Mouse (Mus musculus): ENCODE results near the gene Ptrh2. TPM values are rescaled to one million over a fixed set of nuclear protein-coding genes. Genes with fewer than 3 reads are reported as not detected.

Ptrh2 gene
- 28.5 and 30.4 TPM in 2 replicates for polyA plus RNA-seq (2014; fragmentation: Nextera tagmentation; extraction: Ambion mirVana)

- Histone ChIP-seq H3K27ac (peak within 1 kb of the TSS; percentile 87), H3K27me3 (ENCODE audit: control insufficient read depth, insufficient read depth, low read length) (no peaks in the 10 kb centered on the region), H3K4me2 (replicated peaks) (peak within 1 kb of the TSS; percentile 67), H3K9me3 (ENCODE audit: control insufficient read depth, low read length) (no peaks in the 10 kb centered on the region), H3K4me3 (replicated peaks; ENCODE audit: low read length) (peak within 1 kb of the TSS; percentile 73), H3K9ac (peak within 1 kb of the TSS; percentile 80), H3K36me3 (replicated peaks; ENCODE audit: control insufficient read depth, insufficient read depth) (peaks cover 10% of the 10 kb centered on the region; the same call in 1 of the 2 replicates), H3K4me1 (replicated peaks; ENCODE audit: control insufficient read depth, insufficient read depth, low read length) (peaks cover 21% of the 10 kb centered on the region)
- DNase-seq (ENCODE audit: low spot score) (peak; percentile 97), ATAC-seq (ENCODE audit: low FRiP score) (peak; percentile 97)
- under 1% methylated on average over 56 of the region's 56 CpGs for WGBS
Observed at GRCm38 (mm10) chr11:86683395-86684125, at the start of gene Ptrh2, which contains the start of gene Vmp1. Gene Ptrh2, plus strand, starts transcription at chr11:86683985. Gene Vmp1, minus strand, starts transcription at chr11:86683836.

DNA sequence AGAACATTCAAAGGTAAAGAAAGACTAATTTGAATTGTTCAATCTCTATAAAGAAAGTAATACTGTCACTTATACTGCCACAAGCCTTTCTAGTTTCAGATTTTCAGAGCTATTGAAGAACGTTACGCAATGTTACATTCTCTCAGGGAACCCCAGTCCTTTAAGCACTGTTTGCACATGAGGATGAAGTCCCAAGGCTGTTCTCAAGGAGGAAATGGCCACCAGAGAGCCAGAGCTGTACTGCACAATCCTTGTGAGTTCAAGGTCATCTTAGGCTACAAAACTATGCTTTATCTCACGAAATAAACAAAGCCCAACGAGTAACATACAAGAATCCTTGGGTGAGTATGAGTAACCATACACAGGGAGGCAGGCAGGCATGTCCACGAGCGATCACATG is 49.4 kb upstream of the Ptrh2 start:
- Histone ChIP-seq H3K27me3 (ENCODE audit: control insufficient read depth, insufficient read depth, low read length) (no peaks in the 10 kb centered on the region), H3K4me2 (replicated peaks) (no peak overlapping the region), H3K36me3 (replicated peaks; ENCODE audit: control insufficient read depth, insufficient read depth) (peaks cover 22% of the 10 kb centered on the region), H3K9me3 (ENCODE audit: control insufficient read depth, low read length) (no peaks in the 10 kb centered on the region), H3K4me1 (replicated peaks; ENCODE audit: control insufficient read depth, insufficient read depth, low read length) (no peaks in the 10 kb centered on the region), H3K27ac (no peak overlapping the region), H3K4me3 (replicated peaks; ENCODE audit: low read length) (no peak overlapping the region), H3K9ac (no peak overlapping the region)
- no peak for DNase-seq (ENCODE audit: low spot score)
- WGBS, result 95% methylated on average over 6 of the region's 6 CpGs
- ATAC-seq (ENCODE audit: low FRiP score), result no peak

DNA sequence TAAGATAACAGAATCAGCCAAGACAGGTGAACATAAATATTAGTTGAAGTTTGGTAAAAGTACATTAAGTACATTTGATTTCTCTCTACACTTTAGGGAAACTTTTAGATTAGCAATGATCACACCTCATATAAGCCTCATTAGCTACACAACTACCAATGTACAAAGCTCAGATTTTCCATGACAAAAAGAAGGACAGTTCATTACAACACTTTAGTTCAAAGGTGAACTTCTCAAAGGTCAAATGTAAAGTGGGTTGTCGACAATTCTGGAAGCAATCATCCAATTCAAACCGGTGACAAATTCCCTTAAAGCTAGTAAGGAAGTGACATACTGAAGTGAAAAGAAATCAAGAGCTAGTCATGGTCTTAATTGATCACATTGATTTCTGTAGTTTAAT is 46.1 kb upstream of the Ptrh2 start:
- Histone ChIP-seq H3K4me3 (replicated peaks; ENCODE audit: low read length) (no peak overlapping the region), H3K4me1 (replicated peaks; ENCODE audit: control insufficient read depth, insufficient read depth, low read length) (no peaks in the 10 kb centered on the region), H3K4me2 (replicated peaks) (no peak overlapping the region), H3K9ac (no peak overlapping the region), H3K9me3 (ENCODE audit: control insufficient read depth, low read length) (no peaks in the 10 kb centered on the region), H3K27ac (no peak overlapping the region), H3K36me3 (replicated peaks; ENCODE audit: control insufficient read depth, insufficient read depth) (peaks cover 23% of the 10 kb centered on the region; the same call in 1 of the 2 replicates), H3K27me3 (ENCODE audit: control insufficient read depth, insufficient read depth, low read length) (no peaks in the 10 kb centered on the region)
- no peak for DNase-seq (ENCODE audit: low spot score)
- no peak for ATAC-seq (ENCODE audit: low FRiP score)
- WGBS, result 74% methylated on average over 2 of the region's 2 CpGs

GRCm38 (mm10) chr11:86641714-86642113 is 42.1 kb upstream of the Ptrh2 start:
- DNase-seq (ENCODE audit: low spot score), result no peak
- no peak for ATAC-seq (ENCODE audit: low FRiP score)
- H3K4me2 ChIP-seq (replicated peaks), result no peak overlapping the region

DNA sequence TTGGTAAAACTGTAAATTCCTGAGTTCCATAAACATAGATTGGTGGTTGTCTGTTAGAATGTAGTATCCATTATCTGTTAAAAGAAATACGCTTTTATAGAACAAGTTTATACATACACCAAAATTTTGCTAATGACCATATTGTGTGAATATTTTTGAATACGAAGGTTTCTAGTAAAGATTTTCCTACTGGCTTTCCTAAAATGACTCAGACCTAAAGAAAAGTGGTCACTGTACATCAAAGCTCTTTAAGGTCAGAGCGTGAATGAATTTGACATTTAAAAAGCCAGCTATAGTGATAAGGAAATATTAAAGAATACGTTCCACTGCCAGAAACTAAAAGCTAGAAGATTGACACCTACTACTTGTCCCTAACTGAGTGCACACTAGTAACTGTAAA is 39.2 kb upstream of the Ptrh2 start:
- Histone ChIP-seq H3K4me1 (replicated peaks; ENCODE audit: control insufficient read depth, insufficient read depth, low read length) (no peaks in the 10 kb centered on the region), H3K4me2 (replicated peaks) (no peak overlapping the region), H3K9me3 (ENCODE audit: control insufficient read depth, low read length) (no peaks in the 10 kb centered on the region), H3K27ac (no peak overlapping the region), H3K9ac (no peak overlapping the region), H3K27me3 (ENCODE audit: control insufficient read depth, insufficient read depth, low read length) (no peaks in the 10 kb centered on the region), H3K4me3 (replicated peaks; ENCODE audit: low read length) (no peak overlapping the region), H3K36me3 (replicated peaks; ENCODE audit: control insufficient read depth, insufficient read depth) (peaks cover 18% of the 10 kb centered on the region; the same call in 1 of the 2 replicates)
- 97% methylated on average over 4 of the region's 4 CpGs for WGBS
- DNase-seq (ENCODE audit: low spot score) (no peak), ATAC-seq (ENCODE audit: low FRiP score) (no peak)

More at GRCm38 (mm10) chr11:86641714-86642113, 42.1 kb upstream of the Ptrh2 start:
- no peaks in the 10 kb centered on the region for H3K4me1 ChIP-seq (replicated peaks; ENCODE audit: control insufficient read depth, insufficient read depth, low read length)
- no peaks in the 10 kb centered on the region for H3K9me3 ChIP-seq (ENCODE audit: control insufficient read depth, low read length)
- WGBS, result 88% methylated on average over 4 of the region's 4 CpGs
- H3K9ac ChIP-seq, result no peak overlapping the region
- H3K4me3 ChIP-seq (replicated peaks; ENCODE audit: low read length), result no peak overlapping the region
- peaks cover 18% of the 10 kb centered on the region; the same call in 1 of the 2 replicates for H3K36me3 ChIP-seq (replicated peaks; ENCODE audit: control insufficient read depth, insufficient read depth)
- no peak overlapping the region for H3K27ac ChIP-seq
- no peaks in the 10 kb centered on the region for H3K27me3 ChIP-seq (ENCODE audit: control insufficient read depth, insufficient read depth, low read length)

DNA sequence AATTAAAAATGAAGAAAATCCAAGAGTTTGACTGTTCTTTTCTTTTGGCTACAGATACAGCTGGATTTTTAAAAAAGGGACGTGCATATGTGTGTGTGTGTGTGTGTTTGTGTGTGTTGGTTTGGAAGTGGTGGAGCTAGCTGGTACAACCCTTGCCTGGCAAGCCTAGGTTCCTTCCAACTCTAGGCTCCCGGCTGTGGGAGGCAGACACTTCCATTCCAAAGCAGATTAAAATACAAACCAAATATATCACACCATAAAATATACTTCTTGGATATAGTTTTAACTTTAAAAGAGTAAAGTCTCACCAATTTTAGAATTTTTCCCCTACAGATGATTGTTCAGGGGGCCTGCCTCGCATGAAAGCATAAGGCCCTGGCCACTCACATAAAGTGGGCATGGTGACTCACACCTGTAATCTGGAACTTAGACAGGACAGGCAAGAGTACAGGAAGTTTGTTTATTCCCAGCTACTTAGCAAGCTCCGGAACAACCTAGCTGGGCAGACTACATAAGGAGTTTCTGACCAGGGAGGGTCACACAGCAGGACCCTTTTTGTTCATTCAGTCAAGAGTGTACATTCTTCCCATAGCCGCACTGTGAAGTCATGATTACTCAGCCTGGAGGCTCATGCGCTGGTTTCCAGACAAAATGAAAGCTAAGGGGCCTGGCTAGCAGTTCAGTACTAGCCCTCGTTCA is 37.5 kb upstream of the Ptrh2 start:
- 61% methylated on average over 7 of the region's 7 CpGs for WGBS
- Histone ChIP-seq H3K27ac (no peak overlapping the region), H3K9me3 (ENCODE audit: control insufficient read depth, low read length) (no peaks in the 10 kb centered on the region), H3K9ac (peak overlapping the region; percentile 11; the same call in 1 of the 2 replicates), H3K4me2 (replicated peaks) (no peak overlapping the region), H3K4me1 (replicated peaks; ENCODE audit: control insufficient read depth, insufficient read depth, low read length) (no peaks in the 10 kb centered on the region), H3K36me3 (replicated peaks; ENCODE audit: control insufficient read depth, insufficient read depth) (peaks cover 18% of the 10 kb centered on the region; the same call in 1 of the 2 replicates), H3K4me3 (replicated peaks; ENCODE audit: low read length) (no peak overlapping the region), H3K27me3 (ENCODE audit: control insufficient read depth, insufficient read depth, low read length) (no peaks in the 10 kb centered on the region)
- ATAC-seq (ENCODE audit: low FRiP score) (no peak), DNase-seq (ENCODE audit: low spot score) (no peak)

- Histone ChIP-seq H3K9me3 (ENCODE audit: control insufficient read depth, low read length) (no peaks in the 10 kb centered on the region), H3K9ac (peak overlapping the region; percentile 11; the same call in 1 of the 2 replicates), H3K36me3 (replicated peaks; ENCODE audit: control insufficient read depth, insufficient read depth) (peaks cover 15% of the 10 kb centered on the region; the same call in 1 of the 2 replicates), H3K4me2 (replicated peaks) (no peak overlapping the region), H3K4me1 (replicated peaks; ENCODE audit: control insufficient read depth, insufficient read depth, low read length) (no peaks in the 10 kb centered on the region), H3K4me3 (replicated peaks; ENCODE audit: low read length) (no peak overlapping the region), H3K27ac (no peak overlapping the region), H3K27me3 (ENCODE audit: control insufficient read depth, insufficient read depth, low read length) (no peaks in the 10 kb centered on the region)
- ATAC-seq (ENCODE audit: low FRiP score) (no peak), DNase-seq (ENCODE audit: low spot score) (no peak)
- WGBS, result 86% methylated on average over 3 of the region's 3 CpGs
Observed at GRCm38 (mm10) chr11:86646885-86647459, 36.8 kb upstream of the Ptrh2 start.

DNA sequence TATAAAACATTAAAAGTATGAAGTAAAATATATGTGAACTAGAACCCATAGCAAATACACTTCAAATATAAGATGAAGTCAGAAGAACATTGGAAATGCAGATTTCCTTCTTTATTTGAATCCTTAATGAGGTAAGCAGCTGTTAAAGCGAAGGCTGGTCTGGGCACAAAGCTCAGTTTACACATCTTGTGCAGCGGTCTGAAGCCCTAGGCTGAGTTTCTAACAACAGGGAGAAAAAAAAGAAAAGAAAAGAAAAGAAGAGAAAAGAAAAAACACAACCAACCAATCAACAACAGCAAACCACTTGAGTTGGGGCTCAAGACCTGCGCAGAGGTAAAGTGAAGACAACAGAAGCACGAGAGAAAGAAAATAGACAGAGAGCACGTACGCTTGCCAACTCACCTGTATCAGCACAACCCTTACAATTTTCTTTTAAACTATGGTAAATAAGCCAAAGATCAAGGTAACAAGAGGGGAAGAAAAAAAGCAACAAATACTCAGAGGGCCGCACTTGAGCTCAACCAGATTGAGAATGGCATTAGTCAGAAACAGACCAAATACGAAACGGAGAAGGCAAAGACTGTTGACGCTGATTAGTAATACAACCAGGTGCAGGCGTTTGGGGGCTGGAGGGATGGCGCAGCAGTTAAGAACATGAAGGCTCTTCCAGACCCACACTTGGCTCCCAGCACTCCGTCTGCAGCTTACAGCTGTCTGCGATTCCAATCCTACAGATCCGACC is 35.9 kb upstream of the Ptrh2 start:
- Histone ChIP-seq H3K4me3 (replicated peaks; ENCODE audit: low read length) (no peak overlapping the region), H3K9me3 (ENCODE audit: control insufficient read depth, low read length) (no peaks in the 10 kb centered on the region), H3K4me1 (replicated peaks; ENCODE audit: control insufficient read depth, insufficient read depth, low read length) (no peaks in the 10 kb centered on the region), H3K9ac (no peak overlapping the region), H3K4me2 (replicated peaks) (no peak overlapping the region), H3K36me3 (replicated peaks; ENCODE audit: control insufficient read depth, insufficient read depth) (peaks cover 8% of the 10 kb centered on the region; the same call in 1 of the 2 replicates), H3K27ac (no peak overlapping the region), H3K27me3 (ENCODE audit: control insufficient read depth, insufficient read depth, low read length) (no peaks in the 10 kb centered on the region)
- ATAC-seq (ENCODE audit: low FRiP score) (no peak), DNase-seq (ENCODE audit: low spot score) (no peak)
- WGBS, result 85% methylated on average over 15 of the region's 15 CpGs

All from hindbrain, embryonic 14.5 days (tissue).